Mouse (Mus musculus) cortical plate, adult 2 months (tissue): Measurements from ENCODE around the gene Scnn1b. TPM values are rescaled to one million over a fixed set of nuclear protein-coding genes. Genes with fewer than 3 reads are reported as not detected.

Experiments used
- H3K27ac ChIP-seq: fragments of 200-500 bp; 2 replicates; pipeline ENCODE4 v1.5.1; 2012; ENCODE audit warnings: low read length, control low read depth, inconsistent platforms; ENCODE audit not compliant: insufficient read depth
- H3K4me1 ChIP-seq: fragments of 200-500 bp; 2 replicates; pipeline ENCODE4 v1.6.1; 2011; ENCODE audit warnings: low read length; ENCODE audit not compliant: control insufficient read depth, insufficient read depth
- H3K4me3 ChIP-seq: fragments of 200-500 bp; 2 replicates; pipeline ENCODE4 v1.5.1; 2011; ENCODE audit warnings: mild to moderate bottlenecking, low read length, control low read depth; ENCODE audit not compliant: insufficient read depth
- CTCF ChIP-seq: fragments of 200-500 bp; IDR thresholded peaks from 2 replicates; pipeline ENCODE4 v1.5.1; 2011; ENCODE audit warnings: mild to moderate bottlenecking, control low read depth, low read length; ENCODE audit not compliant: insufficient read depth; ENCODE audit errors: extremely low read depth
- POLR2A ChIP-seq: fragments of 200-500 bp; IDR thresholded peaks from 2 replicates; pipeline ENCODE4 v1.6.1; 2011; ENCODE audit warnings: mild to moderate bottlenecking, low read length, control low read depth; ENCODE audit not compliant: insufficient read depth; ENCODE audit errors: extremely low read depth
- polyA plus RNA-seq: library from polyadenylated mRNA; depleted of rRNA; stranded (reverse); fragments of >200 nt; gene quantifications from 2 replicates; pipeline ENCODE4 v1.2.3, GENCODE M21; 2012

Scnn1b gene
- polyA plus RNA-seq, 1 experiment = 0.06 TPM

DNA sequence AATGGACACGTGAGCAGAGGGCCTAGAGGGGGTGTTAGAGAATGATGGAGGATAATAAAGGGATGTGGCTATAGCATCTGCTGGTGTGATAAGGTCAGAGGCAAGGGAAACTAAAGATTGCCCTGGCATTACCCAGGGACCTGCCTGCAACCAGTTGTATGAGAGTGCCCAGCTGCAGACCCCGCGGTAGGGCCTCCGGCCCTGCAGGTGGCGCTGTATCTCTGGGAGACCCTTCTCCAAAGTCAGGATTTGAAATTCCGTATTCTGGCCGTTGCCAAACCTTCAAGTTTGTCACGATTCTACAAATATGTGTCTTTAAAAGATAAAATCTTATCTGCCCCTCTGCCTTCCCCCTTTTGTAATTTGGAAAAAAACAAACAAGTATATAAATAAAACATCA is 5.9 kb upstream of the Scnn1b start:
- no peak for TF ChIP-seq POLR2A
- no peak for TF ChIP-seq CTCF
- H3K4me3 ChIP-seq = no peak overlapping the region
- H3K4me1 ChIP-seq = no peaks in the 10 kb centered on the region
- H3K27ac ChIP-seq = no peak overlapping the region

DNA sequence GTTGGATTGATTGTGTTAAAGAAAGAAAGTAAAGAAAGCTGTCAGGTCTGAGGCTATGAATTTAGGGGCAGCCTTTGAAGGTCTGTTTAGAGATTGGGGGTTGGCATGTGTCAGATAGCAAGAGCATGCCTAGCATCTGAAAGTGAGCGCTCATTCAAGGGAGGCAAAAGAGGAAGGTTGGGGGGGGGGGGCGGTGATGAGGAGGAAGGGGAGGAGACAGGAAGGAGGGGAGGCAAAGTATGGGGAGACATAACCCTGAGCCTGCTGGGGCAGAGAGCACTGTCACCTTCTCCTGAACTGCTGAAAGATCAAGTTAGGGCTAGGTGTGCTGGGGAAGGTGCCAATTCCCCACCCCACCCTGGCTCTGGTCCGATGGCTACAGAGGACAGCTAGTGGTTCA is 6.8 kb downstream of the Scnn1b start:
- no peaks in the 10 kb centered on the region for H3K4me1 ChIP-seq
- H3K4me3 ChIP-seq = no peak overlapping the region
- H3K27ac ChIP-seq = no peak overlapping the region
- TF ChIP-seq POLR2A = no peak
- TF ChIP-seq CTCF = no peak

DNA sequence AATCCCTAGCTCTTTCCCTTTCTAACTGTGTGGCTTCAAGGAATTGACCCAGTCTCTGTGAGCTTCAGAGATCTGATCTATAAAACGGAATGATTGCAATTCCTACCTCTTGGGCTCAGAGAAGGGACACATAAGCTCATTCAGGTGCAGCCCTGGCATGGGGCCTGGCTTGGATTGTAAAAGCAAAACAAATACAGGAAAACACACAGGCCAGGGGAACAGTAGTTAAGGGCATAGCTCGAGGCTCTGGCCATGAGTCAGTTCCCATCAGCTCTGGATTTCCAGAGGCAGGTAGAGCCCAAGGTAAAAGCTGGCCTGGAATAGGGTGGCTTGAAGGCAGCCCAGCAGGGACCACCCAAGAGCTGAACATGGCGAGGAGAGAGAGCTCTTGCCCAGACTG is 9.2 kb downstream of the Scnn1b start:
- H3K4me1 ChIP-seq = no peaks in the 10 kb centered on the region
- no peak for TF ChIP-seq CTCF
- no peak for TF ChIP-seq POLR2A
- H3K27ac ChIP-seq = no peak overlapping the region
- no peak overlapping the region for H3K4me3 ChIP-seq

DNA sequence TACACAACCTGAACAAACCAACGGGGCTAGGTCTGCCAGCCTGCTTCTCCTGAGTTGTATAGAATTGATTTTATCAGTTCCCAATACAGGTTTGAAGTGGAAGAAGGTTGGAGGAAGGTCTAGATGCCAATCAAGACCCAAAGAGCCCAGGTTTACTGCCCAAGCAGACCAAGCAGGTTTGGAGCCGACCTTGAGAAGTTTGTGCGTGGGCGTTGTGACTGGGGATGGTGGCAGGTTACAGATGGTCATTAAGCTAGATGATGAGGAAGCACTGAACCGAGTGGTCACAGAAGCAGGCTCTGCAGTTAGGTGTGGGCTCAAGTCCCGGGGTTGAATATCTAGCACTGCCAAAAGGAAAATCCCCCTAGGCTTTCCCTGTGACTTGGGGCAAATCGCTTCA is 9.9 kb downstream of the Scnn1b start:
- H3K4me3 ChIP-seq = no peak overlapping the region
- TF ChIP-seq CTCF (no peak), POLR2A (no peak)
- no peak overlapping the region for H3K27ac ChIP-seq

DNA sequence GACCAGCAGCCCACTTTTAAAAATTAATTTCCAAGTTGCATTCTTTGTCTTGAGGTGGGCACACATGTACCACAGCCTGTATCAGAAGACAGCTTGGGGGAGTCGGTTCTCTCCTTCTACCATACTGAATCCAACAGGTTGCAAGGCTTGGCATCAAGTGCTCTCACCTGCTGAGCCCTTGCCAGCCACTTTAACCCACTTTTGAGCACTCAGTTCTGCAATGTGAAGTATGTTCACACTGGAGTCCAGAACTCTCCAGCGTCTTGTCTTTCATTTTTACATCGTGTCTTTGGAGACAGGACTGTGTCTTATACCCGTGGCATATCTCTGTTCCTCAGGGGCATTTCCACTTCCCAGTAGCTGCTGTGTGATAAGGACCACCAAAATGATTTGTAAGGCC is 15.4 kb downstream of the Scnn1b start:
- Histone ChIP-seq H3K4me1 (no peaks in the 10 kb centered on the region), H3K27ac (no peak overlapping the region), H3K4me3 (no peak overlapping the region)
- TF ChIP-seq CTCF = no peak
- no peak for TF ChIP-seq POLR2A

More for the DNA sequence above, 9.9 kb downstream of the Scnn1b start:
- no peaks in the 10 kb centered on the region for H3K4me1 ChIP-seq

DNA sequence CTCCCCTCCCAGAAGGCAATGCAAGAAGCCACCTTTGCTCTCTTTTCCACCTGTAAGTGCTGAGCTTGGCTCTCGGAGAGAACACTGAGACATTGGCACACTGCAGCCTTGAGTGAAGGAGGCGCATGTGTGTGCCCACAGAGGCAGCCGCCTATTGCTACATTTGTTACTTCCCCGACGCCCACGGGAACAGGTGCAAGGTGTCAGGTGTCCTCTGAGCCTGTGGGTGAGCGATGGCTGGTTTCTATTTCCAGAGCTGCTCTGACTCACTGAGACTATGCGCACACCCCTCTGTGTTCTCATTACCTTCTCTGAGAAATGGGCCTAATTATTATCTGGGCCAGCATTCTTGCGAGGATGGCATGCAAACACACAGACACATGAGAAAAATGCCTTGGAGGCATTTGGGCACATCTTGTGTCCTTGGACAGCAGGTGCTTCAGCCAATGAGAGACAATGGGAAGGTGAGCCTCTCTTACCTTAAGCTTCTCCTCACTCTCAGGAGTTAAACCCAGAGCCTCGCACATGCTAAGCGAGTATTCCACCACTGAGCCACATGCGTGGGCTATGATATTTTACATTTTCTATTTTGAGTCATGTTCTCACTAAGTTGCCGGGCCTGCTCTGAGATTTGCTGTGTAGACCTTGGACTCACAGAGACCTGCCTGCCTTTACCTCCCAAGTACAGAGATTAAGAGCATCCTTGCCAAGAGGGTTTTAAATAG is 26.0 kb downstream of the Scnn1b start:
- Histone ChIP-seq H3K4me3 (no peak overlapping the region), H3K27ac (no peak overlapping the region), H3K4me1 (peaks cover 4% of the 10 kb centered on the region)
- no peak for TF ChIP-seq POLR2A
- TF ChIP-seq CTCF = no peak

DNA sequence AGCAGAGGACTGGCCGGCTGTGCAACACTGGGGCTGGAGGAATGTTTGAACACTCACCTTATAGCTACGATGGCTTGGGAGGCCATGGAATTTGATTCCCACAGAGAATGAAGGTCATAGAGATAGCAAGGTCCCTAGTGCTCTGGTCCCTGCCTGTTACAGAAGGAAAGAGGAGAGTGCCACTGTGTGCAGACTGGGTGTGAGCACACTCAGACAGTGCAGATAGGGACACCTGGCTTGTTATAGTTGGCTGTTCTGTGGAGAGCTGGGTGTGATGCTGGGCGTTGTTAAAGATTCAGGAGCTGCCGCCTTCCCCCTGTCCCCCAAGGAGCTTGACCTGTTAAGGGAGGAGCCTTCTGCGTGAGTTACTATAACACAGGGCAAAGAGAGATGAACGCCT is 31.9 kb downstream of the Scnn1b start:
- Histone ChIP-seq H3K4me1 (no peaks in the 10 kb centered on the region), H3K4me3 (no peak overlapping the region), H3K27ac (no peak overlapping the region)
- no peak for TF ChIP-seq POLR2A
- no peak for TF ChIP-seq CTCF

DNA sequence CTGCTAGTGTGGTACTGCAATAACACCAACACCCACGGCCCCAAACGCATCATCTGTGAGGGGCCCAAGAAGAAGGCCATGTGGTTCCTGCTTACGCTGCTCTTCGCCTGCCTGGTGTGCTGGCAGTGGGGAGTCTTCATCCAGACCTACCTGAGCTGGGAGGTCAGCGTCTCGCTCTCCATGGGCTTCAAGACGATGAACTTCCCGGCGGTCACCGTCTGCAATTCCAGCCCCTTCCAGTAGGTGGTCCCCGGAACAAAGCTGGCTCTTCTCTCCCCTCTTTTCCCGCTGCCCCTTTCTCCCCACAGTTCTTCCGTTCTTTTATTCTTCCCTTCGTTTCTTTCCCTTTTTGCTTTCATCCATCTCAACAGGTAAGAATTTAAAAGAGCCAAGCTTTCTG is 34.5 kb downstream of the Scnn1b start:
- TF ChIP-seq CTCF = peak; percentile 32
- TF ChIP-seq POLR2A = no peak
- no peaks in the 10 kb centered on the region for H3K4me1 ChIP-seq
- H3K4me3 ChIP-seq = no peak overlapping the region
- H3K27ac ChIP-seq = no peak overlapping the region

DNA sequence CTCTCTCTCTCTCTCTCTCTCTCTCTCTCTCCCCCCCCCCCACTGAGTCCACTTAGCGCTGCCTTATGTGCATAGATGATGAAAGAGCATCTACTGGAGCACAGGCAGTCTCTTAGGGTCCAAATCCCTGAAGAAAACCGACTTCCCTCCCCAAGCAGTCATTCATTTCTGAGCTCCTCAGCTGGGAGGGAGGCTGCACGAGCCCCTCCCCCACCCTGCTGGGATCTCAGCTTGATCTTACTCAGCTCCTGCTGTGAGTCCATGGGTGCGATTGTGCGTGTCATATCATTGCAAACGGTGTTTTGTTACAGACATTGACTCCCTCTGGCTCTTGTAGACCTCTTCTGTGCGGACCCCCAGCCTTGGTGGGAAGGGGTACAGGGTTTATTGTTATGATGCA is 35.1 kb downstream of the Scnn1b start:
- no peak overlapping the region for H3K27ac ChIP-seq
- no peaks in the 10 kb centered on the region for H3K4me1 ChIP-seq
- no peak overlapping the region for H3K4me3 ChIP-seq
- TF ChIP-seq POLR2A = no peak
- no peak for TF ChIP-seq CTCF

DNA sequence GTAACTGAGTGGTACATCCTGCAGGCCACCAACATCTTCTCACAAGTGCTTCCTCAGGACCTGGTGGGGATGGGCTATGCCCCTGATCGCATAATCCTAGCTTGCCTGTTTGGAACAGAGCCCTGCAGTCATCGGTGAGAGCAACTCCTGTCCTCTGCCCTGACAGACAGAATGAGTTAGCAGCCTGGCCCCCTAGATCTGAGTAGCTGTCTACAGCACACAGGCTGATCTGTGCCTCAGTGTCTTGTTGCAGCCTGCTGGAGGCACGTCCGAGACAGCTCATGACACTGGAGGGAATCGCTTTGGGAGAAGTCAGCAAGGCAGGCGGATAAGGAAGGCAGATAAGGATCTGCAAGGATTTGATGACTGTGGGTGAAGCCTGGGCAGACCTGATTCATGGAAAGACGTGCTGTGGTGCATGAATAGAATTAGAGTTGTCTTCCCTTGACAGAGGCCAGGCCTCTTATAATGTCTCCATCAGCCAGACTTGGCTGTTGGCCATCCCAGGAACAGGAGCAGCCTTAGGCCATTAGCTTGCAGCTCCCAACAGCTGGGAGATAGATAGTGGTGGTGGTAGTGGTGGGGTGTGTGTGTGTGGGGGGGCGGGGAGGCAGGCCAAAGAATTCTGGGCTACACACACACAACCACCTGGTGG is 38.0 kb downstream of the Scnn1b start:
- Histone ChIP-seq H3K4me3 (no peak overlapping the region), H3K4me1 (no peaks in the 10 kb centered on the region), H3K27ac (no peak overlapping the region)
- no peak for TF ChIP-seq CTCF
- TF ChIP-seq POLR2A = no peak
